Mouse (Mus musculus) testis, adult 2 months (tissue): Measurements from ENCODE around the gene 1700067K01Rik.

Source experiments
- CTCF ChIP-seq: fragments of 200-500 bp; IDR thresholded peaks from 2 replicates; pipeline ENCODE4 v1.5.1; 2012; ENCODE audit warnings: low read depth, mild to moderate bottlenecking, inconsistent platforms, low read length, moderate library complexity; ENCODE audit not compliant: control insufficient read depth, insufficient read depth, insufficient replicate concordance
- POLR2A ChIP-seq: fragments of 200-500 bp; IDR thresholded peaks from 2 replicates; pipeline ENCODE4 v1.6.1; 2012; ENCODE audit warnings: low read depth, mild to moderate bottlenecking, inconsistent platforms, low read length, moderate library complexity; ENCODE audit not compliant: control insufficient read depth

DNA sequence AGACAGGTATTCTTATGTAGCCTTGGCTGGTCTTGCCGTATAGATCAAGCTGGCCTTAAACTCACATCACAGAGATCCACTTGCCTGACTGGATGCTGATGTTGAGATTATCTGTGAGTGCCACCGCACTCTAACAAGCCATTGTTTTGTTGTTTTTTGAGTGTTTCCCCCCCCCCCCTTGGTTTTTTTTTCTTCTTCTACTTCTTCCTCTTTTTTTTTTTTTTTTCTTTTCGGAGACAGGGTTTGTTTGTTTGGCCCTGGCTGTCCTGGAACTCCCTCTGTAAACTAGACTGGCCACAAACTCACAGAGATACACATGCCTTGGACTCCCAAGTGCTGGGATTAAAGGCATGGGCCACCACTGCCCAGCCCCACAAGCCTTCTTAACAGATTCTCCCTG lies 7.3 kb upstream of the 1700067K01Rik start:
- TF ChIP-seq CTCF, result no peak
- TF ChIP-seq POLR2A, result no peak
